Mouse (Mus musculus) megakaryocyte, embryonic 14.5 days (primary cell): ENCODE measurements at regions not wholly inside any gene's neighbourhood (a gene's known extent, or its start where the extent isn't known, plus 50 kb on each side); places are given as distances from the start of the nearest gene placed in this dataset.

Experiments
- FLI1 ChIP-seq: IDR thresholded peaks from 2 replicates; pipeline ENCODE4 v1.6.1; 2012; ENCODE audit warnings: low read length, inconsistent platforms, mixed read lengths
- GATA1 ChIP-seq: IDR thresholded peaks from 3 replicates; pipeline ENCODE4 v1.6.1; 2012; ENCODE audit warnings: mixed read lengths, low read length, inconsistent platforms, borderline replicate concordance

DNA sequence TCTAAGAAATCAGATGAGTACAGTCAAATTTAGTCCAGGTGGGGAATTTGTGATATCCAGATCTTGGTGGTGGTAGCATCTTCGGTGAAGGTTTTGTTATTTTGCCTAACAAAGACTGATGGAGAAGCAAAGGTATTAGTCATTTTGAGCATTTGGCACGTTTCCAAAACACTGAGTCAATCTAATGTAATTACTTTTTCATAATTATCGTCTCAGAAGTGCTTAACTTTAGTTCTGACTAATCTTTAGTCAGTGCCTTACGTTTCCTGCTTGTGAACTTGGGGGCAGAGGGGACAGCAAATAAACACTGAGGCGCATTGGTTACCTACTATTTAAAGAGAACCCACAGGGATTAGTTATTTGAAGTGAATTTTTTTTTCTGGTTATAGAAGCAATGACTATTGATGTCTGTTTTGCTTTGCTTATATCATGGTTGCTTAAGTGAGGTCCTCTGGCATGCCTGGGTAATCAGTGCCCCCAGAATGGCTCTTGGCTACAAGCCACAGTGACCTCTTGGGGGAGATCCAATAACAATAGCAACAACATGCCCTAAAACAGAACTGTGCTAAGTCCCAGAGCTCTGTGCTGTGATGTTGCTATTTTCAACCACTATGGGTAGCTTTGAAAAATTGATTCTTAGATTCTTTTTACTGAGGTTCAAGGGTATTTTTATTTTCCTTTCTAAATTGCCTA is 275.1 kb downstream of the Gpat3 start:
- no peak for TF ChIP-seq FLI1
- no peak for TF ChIP-seq GATA1
